Mouse (Mus musculus) MEL (cell line): ENCODE data around the gene Mcu.

Experiments used
- CHD2 ChIP-seq: IDR thresholded peaks from 2 replicates; pipeline ENCODE4 v1.6.1; 2011; ENCODE audit warnings: low read length, improper control_type of control experiment
- CTCF ChIP-seq, 3 experiments: IDR thresholded peaks in 2 of 3; conservative IDR thresholded peaks in 1 of 3; 2 replicates each; pipeline ENCODE4 v1.5.1; 2011 to 2012; ENCODE audit warnings: low read length in 3 of 3, low read depth in 2 of 3, mild to moderate bottlenecking in 2 of 3, improper control_type of control experiment in 1 of 3, inconsistent platforms in 1 of 3, mixed read lengths in 1 of 3, moderate library complexity in 1 of 3; ENCODE audit not compliant: control insufficient read depth in 1 of 3, insufficient read depth in 1 of 3, poor library complexity in 1 of 3, severe bottlenecking in 1 of 3
- ETS1 ChIP-seq: IDR thresholded peaks from 2 replicates; pipeline ENCODE4 v1.6.1; 2012; ENCODE audit warnings: low read depth, mild to moderate bottlenecking, inconsistent platforms, low read length, improper control_type of control experiment, moderate library complexity
- GABPA ChIP-seq: IDR thresholded peaks from 2 replicates; pipeline ENCODE4 v1.6.1; 2012; ENCODE audit warnings: low read depth, mild to moderate bottlenecking, inconsistent platforms, low read length, improper control_type of control experiment, moderate library complexity
- GATA1 ChIP-seq: IDR thresholded peaks from 2 replicates; pipeline ENCODE4 v1.6.1; 2011; ENCODE audit warnings: low read depth, low read length, improper control_type of control experiment
- JUND ChIP-seq: IDR thresholded peaks from 2 replicates; pipeline ENCODE4 v1.6.1; 2011; ENCODE audit warnings: low read depth, mild to moderate bottlenecking, improper control_type of control experiment, low read length
- MYB ChIP-seq: IDR thresholded peaks from 2 replicates; pipeline ENCODE4 v1.6.1; 2011; ENCODE audit warnings: mild to moderate bottlenecking, low read depth, low read length, improper control_type of control experiment
- POLR2A ChIP-seq, 2 experiments: IDR thresholded peaks; 2 replicates each; pipeline ENCODE4 v1.6.1; 2011 to 2012; ENCODE audit warnings: low read length in 2 of 2, mild to moderate bottlenecking in 2 of 2, control low read depth in 1 of 2, improper control_type of control experiment in 1 of 2, low read depth in 1 of 2, moderate library complexity in 1 of 2; ENCODE audit not compliant: control insufficient read depth in 1 of 2, insufficient read depth in 1 of 2, poor library complexity in 1 of 2
- RAD21 ChIP-seq: IDR thresholded peaks from 2 replicates; pipeline ENCODE4 v1.6.1; 2011; ENCODE audit warnings: mild to moderate bottlenecking, low read depth, low read length, improper control_type of control experiment
- TCF12 ChIP-seq: IDR thresholded peaks from 2 replicates; pipeline ENCODE4 v1.6.1; 2014; ENCODE audit warnings: low read depth, mild to moderate bottlenecking, inconsistent platforms, low read length, improper control_type of control experiment, moderate library complexity

- TF ChIP-seq MYB (no peak), JUND (no peak), GABPA (no peak), CTCF (IDR thresholded peaks at IDR 0.05 in 2 of 3, conservative IDR thresholded peaks at IDR 0.05 in 1 of 3; ENCODE audit: control insufficient read depth in 1 of 3, insufficient read depth in 1 of 3, low read depth in 2 of 3, low read length in 3 of 3, poor library complexity in 1 of 3, severe bottlenecking in 1 of 3) (no peak), GATA1 (no peak), POLR2A (IDR thresholded peaks at IDR 0.05; ENCODE audit: control insufficient read depth in 1 of 2, insufficient read depth in 1 of 2, low read depth in 1 of 2, low read length in 2 of 2, poor library complexity in 1 of 2) (no peak), CHD2 (no peak), TCF12 (no peak), RAD21 (no peak), ETS1 (no peak)
These were observed 84.2 kb downstream of the Mcu start for GRCm38 (mm10) chr10:59532256-59532655.
